Mouse (Mus musculus) CH12.LX (cell line): ENCODE data around the gene Jpt2. TPM values are rescaled to one million over a fixed set of nuclear protein-coding genes. Genes with fewer than 3 reads are reported as not detected.

ENCODE experiments used
- DNase-seq: peaks from one replicate; pipeline ENCODE4 v3.0.0-alpha.2; 2013; ENCODE audit errors: extremely low read depth
- H3K27ac ChIP-seq: 2 replicates; pipeline ENCODE4 v1.5.1; 2012; ENCODE audit warnings: low read depth, mild to moderate bottlenecking, control low read depth, moderate library complexity; ENCODE audit not compliant: insufficient read depth
- H3K27me3 ChIP-seq: replicated peaks from 2 replicates; pipeline ENCODE3; 2012; ENCODE audit warnings: inconsistent platforms
- H3K36me3 ChIP-seq, 2 experiments: replicated peaks in 1 of 2; 2 replicates each; pipeline versions ENCODE3 to v1.6.1; 2012; ENCODE audit warnings: inconsistent platforms in 1 of 2, low read length in 1 of 2, mild to moderate bottlenecking in 1 of 2, mixed read lengths in 1 of 2, moderate library complexity in 1 of 2; ENCODE audit not compliant: control insufficient read depth in 1 of 2, insufficient read depth in 1 of 2
- H3K4me1 ChIP-seq, 2 experiments: 2 replicates each; pipeline ENCODE4 v1.6.1; 2012; ENCODE audit warnings: inconsistent platforms in 1 of 2, moderate library complexity in 1 of 2; ENCODE audit not compliant: insufficient read depth in 2 of 2, control insufficient read depth in 1 of 2
- H3K4me2 ChIP-seq: 2 replicates; pipeline ENCODE4 v1.6.1; 2012; ENCODE audit warnings: low read depth, mild to moderate bottlenecking, control low read depth; ENCODE audit not compliant: poor library complexity, insufficient read depth, severe bottlenecking
- H3K4me3 ChIP-seq, 3 experiments: fragments of 150-350 bp in 1 of 3; sonication (generic) in 1 of 3; replicated peaks in 1 of 3; 2 replicates each; pipeline versions ENCODE3 to v1.5.1; 2011 to 2012; ENCODE audit warnings: low read depth in 2 of 3, low read length in 2 of 3, mild to moderate bottlenecking in 2 of 3, moderate library complexity in 2 of 3, control low read depth in 1 of 3, improper control_type of control experiment in 1 of 3, inconsistent platforms in 1 of 3, mixed read lengths in 1 of 3; ENCODE audit not compliant: poor library complexity in 1 of 3
- H3K79me2 ChIP-seq: replicated peaks from 2 replicates; pipeline ENCODE4 v1.6.1; 2012; ENCODE audit warnings: mild to moderate bottlenecking, moderate library complexity; ENCODE audit not compliant: control insufficient read depth, poor library complexity, insufficient read depth, severe bottlenecking; ENCODE audit errors: extremely low read depth
- H3K9ac ChIP-seq: 2 replicates; pipeline ENCODE4 v1.6.1; 2012; ENCODE audit warnings: low read depth, mild to moderate bottlenecking, control low read depth, moderate library complexity; ENCODE audit not compliant: insufficient read depth
- H3K9me3 ChIP-seq: replicated peaks from 2 replicates; pipeline ENCODE3; 2012; ENCODE audit warnings: low read length, inconsistent platforms, mixed read lengths
- CHD2 ChIP-seq: IDR thresholded peaks from 2 replicates; pipeline ENCODE4 v1.6.1; 2011; ENCODE audit warnings: low read length, improper control_type of control experiment
- CTCF ChIP-seq, 2 experiments: IDR thresholded peaks in 1 of 2; conservative IDR thresholded peaks in 1 of 2; 2 replicates each; pipeline ENCODE4 v1.5.1; 2011 to 2012; ENCODE audit warnings: low read depth in 2 of 2, low read length in 2 of 2, improper control_type of control experiment in 1 of 2, inconsistent platforms in 1 of 2, mild to moderate bottlenecking in 1 of 2, moderate library complexity in 1 of 2
- EP300 ChIP-seq: IDR thresholded peaks from 2 replicates; pipeline ENCODE4 v1.6.1; 2011; ENCODE audit warnings: low read length, improper control_type of control experiment
- ETS1 ChIP-seq: conservative IDR thresholded peaks from 2 replicates; pipeline ENCODE4 v1.6.1; 2012; ENCODE audit warnings: low read depth, mild to moderate bottlenecking, inconsistent platforms, low read length, improper control_type of control experiment, moderate library complexity
- GABPA ChIP-seq: IDR thresholded peaks from 2 replicates; pipeline ENCODE4 v1.6.1; 2012; ENCODE audit warnings: low read depth, low read length, improper control_type of control experiment, inconsistent platforms; ENCODE audit not compliant: insufficient replicate concordance
- HCFC1 ChIP-seq: IDR thresholded peaks from 2 replicates; pipeline ENCODE4 v1.6.1; 2012; ENCODE audit warnings: low read depth, mild to moderate bottlenecking, inconsistent platforms, low read length, improper control_type of control experiment
- IRF4 ChIP-seq: IDR thresholded peaks from 2 replicates; pipeline ENCODE4 v1.6.1; 2014; ENCODE audit warnings: low read depth, mild to moderate bottlenecking, inconsistent platforms, low read length, improper control_type of control experiment
- MAFK ChIP-seq: IDR thresholded peaks from 2 replicates; pipeline ENCODE4 v1.6.1; 2011; ENCODE audit warnings: low read length, improper control_type of control experiment; ENCODE audit not compliant: insufficient replicate concordance
- MAX ChIP-seq: IDR thresholded peaks from 2 replicates; pipeline ENCODE4 v1.6.1; 2011; ENCODE audit warnings: low read length, improper control_type of control experiment
- MAZ ChIP-seq: IDR thresholded peaks from 2 replicates; pipeline ENCODE4 v1.6.1; 2012; ENCODE audit warnings: low read depth, mild to moderate bottlenecking, inconsistent platforms, low read length, improper control_type of control experiment, moderate library complexity
- MEF2A ChIP-seq: IDR thresholded peaks from 2 replicates; pipeline ENCODE4 v1.6.1; 2014; ENCODE audit warnings: low read depth, mild to moderate bottlenecking, inconsistent platforms, low read length, improper control_type of control experiment, borderline replicate concordance
- MXI1 ChIP-seq: IDR thresholded peaks from 2 replicates; pipeline ENCODE4 v1.6.1; 2011; ENCODE audit warnings: mild to moderate bottlenecking, low read depth, low read length, improper control_type of control experiment
- MYC ChIP-seq: IDR thresholded peaks from 2 replicates; pipeline ENCODE4 v1.6.1; 2011; ENCODE audit warnings: low read depth, mild to moderate bottlenecking, improper control_type of control experiment, low read length
- NRF1 ChIP-seq: IDR thresholded peaks from 2 replicates; pipeline ENCODE4 v1.6.1; 2014; ENCODE audit warnings: low read depth, mild to moderate bottlenecking, inconsistent platforms, low read length, improper control_type of control experiment, moderate library complexity
- PAX5 ChIP-seq: IDR thresholded peaks from 2 replicates; pipeline ENCODE4 v1.6.1; 2012; ENCODE audit warnings: low read length, inconsistent platforms, mixed read lengths
- POLR2A ChIP-seq: IDR thresholded peaks from 2 replicates; pipeline ENCODE4 v1.6.1; 2011; ENCODE audit warnings: low read depth, mild to moderate bottlenecking, improper control_type of control experiment, low read length
- POLR2AphosphoS2 ChIP-seq: IDR thresholded peaks from 2 replicates; pipeline ENCODE4 v1.6.1; 2011; ENCODE audit warnings: low read depth, low read length, improper control_type of control experiment
- RAD21 ChIP-seq: IDR thresholded peaks from 2 replicates; pipeline ENCODE4 v1.6.1; 2011; ENCODE audit warnings: low read depth, mild to moderate bottlenecking, low read length, improper control_type of control experiment, moderate library complexity
- SMC3 ChIP-seq: IDR thresholded peaks from 2 replicates; pipeline ENCODE4 v1.6.1; 2011; ENCODE audit warnings: low read depth, low read length, improper control_type of control experiment
- TBP ChIP-seq: conservative IDR thresholded peaks from 2 replicates; pipeline ENCODE4 v1.6.1; 2011; ENCODE audit warnings: low read depth, low read length, improper control_type of control experiment
- USF1 ChIP-seq: IDR thresholded peaks from 2 replicates; pipeline ENCODE4 v1.6.1; 2014; ENCODE audit warnings: low read depth, mild to moderate bottlenecking, inconsistent platforms, low read length, improper control_type of control experiment
- ZC3H11A ChIP-seq: IDR thresholded peaks from 2 replicates; pipeline ENCODE4 v1.6.1; 2012; ENCODE audit warnings: low read depth, mild to moderate bottlenecking, inconsistent platforms, low read length, improper control_type of control experiment
- ZNF384 ChIP-seq: IDR thresholded peaks from 2 replicates; pipeline ENCODE4 v1.6.1; 2012; ENCODE audit warnings: low read depth, low read length, improper control_type of control experiment, inconsistent platforms
- dilution Hi-C: fragments of 300-500 bp; cut with MboI; formaldehyde crosslinking; loops from 2 replicates; pipeline ENCODE4 v1.14.3; 2020; ENCODE audit warnings: low sequenced_read_pairs; ENCODE audit not compliant: extremely low pct_unique_long_range_greater_than_20kb, extremely low pct_ligation_motif_present
- in situ Hi-C: fragments of 300-500 bp; cut with MboI; formaldehyde crosslinking; loops from 3 replicates; pipeline ENCODE4 v1.14.3; 2019; ENCODE audit warnings: low sequenced_read_pairs, low pct_ligation_motif_present, low pct_unique_long_range_greater_than_20kb, mixed read lengths
- polyA plus RNA-seq: library from polyadenylated mRNA; unstranded; fragments of >175 nt; gene quantifications from 2 replicates; pipeline ENCODE4 v1.2.1, GENCODE M21; 2012; ENCODE audit warnings: low read depth; ENCODE audit not compliant: insufficient read length
- total RNA-seq, 2 experiments: library from RNA; depleted of rRNA; stranded (reverse); fragments of 300-350 nt in 1 of 2; fragments of >200 nt in 1 of 2; gene quantifications; 2 replicates each; pipeline ENCODE4 v1.2.3; 2012 to 2014

The Jpt2 gene
- total and polyA plus RNA-seq, 3 experiments: 33.5 to 70.9 (median 62.9) TPM

GRCm38 (mm10) chr17:24923246-24923645 is 37.2 kb downstream of the Jpt2 start:
- dilution Hi-C loops: no loop called here
- H3K9me3 ChIP-seq: no peaks in the 10 kb centered on the region
- no peak for TF ChIP-seq EP300
- TF ChIP-seq ZNF384: no peak
- TF ChIP-seq MAFK: no peak
- no peak for TF ChIP-seq MEF2A
- no peak for TF ChIP-seq MYC
- TF ChIP-seq POLR2AphosphoS2: no peak
- no peak for TF ChIP-seq ZC3H11A
- no peak for TF ChIP-seq CTCF (conservative IDR thresholded peaks at IDR 0.05 in 1 of 2, IDR thresholded peaks at IDR 0.05 in 1 of 2; ENCODE audit: low read depth in 2 of 2, low read length in 2 of 2)
- TF ChIP-seq SMC3: no peak
- no peak for TF ChIP-seq ETS1
- TF ChIP-seq POLR2A: no peak
- no peak for TF ChIP-seq NRF1
- no peak for TF ChIP-seq IRF4
- TF ChIP-seq MAZ: no peak
- no peak for TF ChIP-seq TBP
- no peak for TF ChIP-seq USF1
- TF ChIP-seq, all 38 proteins: peak for 0
- peaks cover 80 to 94% of the 10 kb centered on the region in 2 experiments for H3K36me3 ChIP-seq
- H3K4me2 ChIP-seq: no peak overlapping the region
- no peak overlapping the region for H3K27ac ChIP-seq
- in situ Hi-C loops: no loop called here
- H3K27me3 ChIP-seq: no peaks in the 10 kb centered on the region
- no peaks in the 10 kb centered on the region for H3K4me1 ChIP-seq
- no peak overlapping the region for H3K4me3 ChIP-seq
- H3K9ac ChIP-seq: no peak overlapping the region
- no peak for DNase-seq
- peaks cover 4% of the 10 kb centered on the region for H3K79me2 ChIP-seq

GRCm38 (mm10) chr17:24913984-24914383 is 46.5 kb downstream of the Jpt2 start:
- no peak overlapping the region for H3K4me3 ChIP-seq
- no peaks in the 10 kb centered on the region for H3K79me2 ChIP-seq
- no peak overlapping the region for H3K27ac ChIP-seq
- no peak for DNase-seq
- H3K36me3 ChIP-seq: peaks cover 80 to 99% of the 10 kb centered on the region in 2 experiments
- in situ Hi-C loops: no loop called here
- no peaks in the 10 kb centered on the region for H3K9me3 ChIP-seq
- no peaks in the 10 kb centered on the region for H3K4me1 ChIP-seq
- dilution Hi-C loops: no loop called here
- H3K4me2 ChIP-seq: no peak overlapping the region
- TF ChIP-seq RAD21 (no peak), POLR2A (no peak), ETS1 (no peak), MAFK (no peak), MXI1 (no peak), ZNF384 (no peak), HCFC1 (no peak), MAX (no peak), PAX5 (no peak), CHD2 (no peak), GABPA (no peak), CTCF (conservative IDR thresholded peaks at IDR 0.05 in 1 of 2, IDR thresholded peaks at IDR 0.05 in 1 of 2; ENCODE audit: low read depth in 2 of 2, low read length in 2 of 2) (no peak), MEF2A (no peak)
- no peaks in the 10 kb centered on the region for H3K27me3 ChIP-seq
- H3K9ac ChIP-seq: no peak overlapping the region
